In the genomic region with DNA sequence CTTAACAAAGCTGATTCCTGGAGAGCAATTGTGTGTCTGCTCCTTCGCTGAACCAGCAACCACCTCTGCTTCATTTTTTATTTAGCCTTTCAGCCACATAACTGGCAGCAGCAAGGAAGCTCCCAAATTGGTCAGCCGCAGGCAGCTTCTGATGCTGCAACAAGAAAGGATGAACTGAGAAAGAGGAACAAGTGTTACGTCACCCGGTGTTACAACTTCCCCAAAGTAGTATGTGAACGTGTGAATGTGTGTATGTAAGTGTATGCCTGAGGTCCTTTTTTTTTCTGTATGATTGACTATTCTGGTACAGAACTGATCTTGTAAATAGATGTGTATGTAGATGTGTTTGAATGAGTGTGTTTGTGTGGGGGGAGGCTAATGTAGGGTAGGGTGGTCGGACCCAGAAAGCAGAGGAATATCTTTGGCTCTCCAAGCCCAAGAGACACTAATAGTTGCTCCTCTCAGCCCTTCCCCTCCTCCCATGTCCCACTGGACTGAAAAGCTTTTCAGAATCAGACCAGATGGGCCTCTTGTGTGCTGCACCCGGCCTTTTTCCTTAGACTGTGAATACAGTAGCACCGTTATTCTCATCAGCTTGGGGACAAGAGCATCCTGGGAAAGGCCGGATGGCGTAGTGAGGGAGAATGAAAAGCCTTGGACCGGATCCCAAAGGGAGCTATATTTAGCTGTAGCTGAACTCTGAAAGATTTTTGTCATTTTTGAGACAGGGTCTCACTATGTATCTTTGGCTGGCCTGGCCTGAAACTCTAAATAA, we compare ENCODE assay signal across 8 mouse cellular contexts. TPM values are rescaled to one million over a fixed set of nuclear protein-coding genes. Genes with fewer than 3 reads are reported as not detected.
A peak's percentile ranks its signal among the peaks of the same experiment; 100 is the strongest.
DNase-seq lines count a peak whose midpoint lies in the region; ATAC-seq and TF ChIP-seq lines count a peak whose summit lies in the region.

No protein-coding gene starts in this region.

- peak; percentile 26 for DNase-seq in kidney, postnatal 0 days (ENCODE audit: low spot score)
- DNase-seq in kidney, adult 9 months: no peak
- DNase-seq in brain, embryonic 14.5 days (ENCODE audit: low read depth): peak; percentile 95
- DNase-seq in adrenal gland, adult 2 months: no peak
- no peak for DNase-seq in thymus, postnatal 4 days

- ATAC-seq in kidney, postnatal 0 days (replicated peaks; ENCODE audit: low FRiP score, low read depth): no peak
- ATAC-seq in forebrain, embryonic 16.5 days: peak; percentile 81
- ATAC-seq in intestine, embryonic 16.5 days: peak; percentile 58; the same call in 1 of the 2 replicates
- peak; percentile 69 for ATAC-seq in midbrain, embryonic 16.5 days

- 72% methylated on average over 11 of the region's 11 CpGs for WGBS in kidney, postnatal 0 days
- 20% methylated on average over 11 of the region's 11 CpGs for WGBS in forebrain, embryonic 16.5 days
- 69% methylated on average over 11 of the region's 11 CpGs for WGBS in intestine, embryonic 16.5 days
- 53% methylated on average over 11 of the region's 11 CpGs for WGBS in midbrain, embryonic 16.5 days

- no peak overlapping the region for H3K4me3 ChIP-seq in kidney, postnatal 0 days (replicated peaks; ENCODE audit: low read depth, low read length)
- no peak overlapping the region for H3K4me3 ChIP-seq in forebrain, embryonic 16.5 days (replicated peaks; ENCODE audit: low read length)
- H3K4me3 ChIP-seq in intestine, embryonic 16.5 days (ENCODE audit: low read length): no peak overlapping the region
- no peak overlapping the region for H3K4me3 ChIP-seq in midbrain, embryonic 16.5 days (ENCODE audit: low read depth, low read length)

- peaks cover 6% of the 10 kb centered on the region; the same call in 1 of the 2 replicates for H3K36me3 ChIP-seq in kidney, postnatal 0 days (ENCODE audit: insufficient read depth, low read length)
- 0 out of 2 replicates have a peak, but pooled peaks cover 3% of the 10 kb centered on the region for H3K36me3 ChIP-seq in forebrain, embryonic 16.5 days (ENCODE audit: control insufficient read depth, insufficient read depth)
- no peaks in the 10 kb centered on the region for H3K36me3 ChIP-seq in intestine, embryonic 16.5 days (ENCODE audit: control insufficient read depth, insufficient read depth, low read length)
- H3K36me3 ChIP-seq in midbrain, embryonic 16.5 days (ENCODE audit: control insufficient read depth, insufficient read depth, low read length): peaks cover 4% of the 10 kb centered on the region; the same call in 1 of the 2 replicates

- TF ChIP-seq POLR2A in brain, embryonic 14.5 days (IDR thresholded peaks at IDR 0.05; ENCODE audit: borderline replicate concordance, extremely low read depth, insufficient read depth, insufficient read length, poor library complexity, severe bottlenecking): no peak

- no peak overlapping the region for H3K9ac ChIP-seq in kidney, postnatal 0 days (ENCODE audit: low read depth, low read length)
- no peak overlapping the region for H3K9ac ChIP-seq in forebrain, embryonic 16.5 days (replicated peaks; ENCODE audit: low read depth, low read length)
- no peak overlapping the region for H3K9ac ChIP-seq in intestine, embryonic 16.5 days (ENCODE audit: low read depth, low read length)
- H3K9ac ChIP-seq in midbrain, embryonic 16.5 days (ENCODE audit: low read depth, low read length): no peak overlapping the region

- H3K9me3 ChIP-seq in kidney, postnatal 0 days (replicated peaks; ENCODE audit: low read length): no peaks in the 10 kb centered on the region
- H3K9me3 ChIP-seq in forebrain, embryonic 16.5 days (ENCODE audit: control insufficient read depth, low read length): no peaks in the 10 kb centered on the region; the same call in 1 of the 2 replicates
- no peaks in the 10 kb centered on the region for H3K9me3 ChIP-seq in intestine, embryonic 16.5 days (ENCODE audit: control insufficient read depth, low read length)
- no peaks in the 10 kb centered on the region for H3K9me3 ChIP-seq in midbrain, embryonic 16.5 days (replicated peaks; ENCODE audit: control insufficient read depth, low read length, poor library complexity, severe bottlenecking)

- H3K4me1 ChIP-seq in kidney, postnatal 0 days (replicated peaks; ENCODE audit: insufficient read depth, low read length): no peaks in the 10 kb centered on the region
- H3K4me1 ChIP-seq in forebrain, embryonic 16.5 days (replicated peaks; ENCODE audit: control insufficient read depth, insufficient read depth, low read length): peaks cover 20% of the 10 kb centered on the region
- H3K4me1 ChIP-seq in intestine, embryonic 16.5 days (ENCODE audit: control insufficient read depth, insufficient read depth, low read length): peaks cover 7% of the 10 kb centered on the region; the same call in 1 of the 2 replicates
- peaks cover 2% of the 10 kb centered on the region; the same call in 1 of the 2 replicates for H3K4me1 ChIP-seq in midbrain, embryonic 16.5 days (ENCODE audit: control insufficient read depth, insufficient read depth, low read length)

- no peak overlapping the region for H3K27ac ChIP-seq in kidney, postnatal 0 days
- H3K27ac ChIP-seq in forebrain, embryonic 16.5 days (ENCODE audit: low read length): peak overlapping the region; percentile 78
- H3K27ac ChIP-seq in intestine, embryonic 16.5 days (ENCODE audit: low read length): peak overlapping the region; percentile 62
- H3K27ac ChIP-seq in midbrain, embryonic 16.5 days (ENCODE audit: low read length): peak overlapping the region; percentile 67

- H3K4me2 ChIP-seq in kidney, postnatal 0 days (ENCODE audit: low read length): no peak overlapping the region
- no peak overlapping the region for H3K4me2 ChIP-seq in forebrain, embryonic 16.5 days (ENCODE audit: low read length)
- no peak overlapping the region for H3K4me2 ChIP-seq in intestine, embryonic 16.5 days (ENCODE audit: low read depth, low read length)
- H3K4me2 ChIP-seq in midbrain, embryonic 16.5 days (ENCODE audit: low read length): no peak overlapping the region

- no peak for TF ChIP-seq CTCF in kidney, postnatal 0 days (IDR thresholded peaks at IDR 0.05; ENCODE audit: low read depth)
- no peak for TF ChIP-seq CTCF in brain, embryonic 14.5 days (IDR thresholded peaks at IDR 0.05; ENCODE audit: borderline replicate concordance, extremely low read depth, insufficient read depth, insufficient read length)

- H3K27me3 ChIP-seq in kidney, postnatal 0 days (ENCODE audit: insufficient read depth, low read length): no peaks in the 10 kb centered on the region
- no peaks in the 10 kb centered on the region for H3K27me3 ChIP-seq in forebrain, embryonic 16.5 days (replicated peaks; ENCODE audit: control insufficient read depth, insufficient read depth, low read length)
- no peaks in the 10 kb centered on the region for H3K27me3 ChIP-seq in intestine, embryonic 16.5 days (replicated peaks; ENCODE audit: control insufficient read depth, insufficient read depth, low read length)
- H3K27me3 ChIP-seq in midbrain, embryonic 16.5 days (ENCODE audit: control insufficient read depth, insufficient read depth, low read depth, low read length): no peaks in the 10 kb centered on the region

RNA-seq across cellular contexts. Expression of a gene that starts 7.7 kb away (rescaled TPM):
- 32.3 and 35.0 TPM in 2 replicates for polyA plus RNA-seq in kidney, postnatal 0 days (2015; fragmentation: Nextera tagmentation; extraction: Ambion mirVana)
- polyA plus RNA-seq in brain, embryonic 14.5 days (2012; rRNA removed): 153 and 157 TPM in 2 replicates
- polyA plus RNA-seq in forebrain, embryonic 16.5 days (2015; fragmentation: Nextera tagmentation; extraction: Ambion mirVana): 42.2 and 47.7 TPM in 2 replicates
- 16.3 and 18.0 TPM in 2 replicates for polyA plus RNA-seq in intestine, embryonic 16.5 days (2015; fragmentation: Nextera tagmentation; extraction: Ambion mirVana)
- 38.5 and 40.2 TPM in 2 replicates for polyA plus RNA-seq in midbrain, embryonic 16.5 days (2015; fragmentation: Nextera tagmentation; extraction: Ambion mirVana)
- total RNA-seq in adrenal gland, adult 2 months (2021): 100 to 1,000 TPM; 147 to 174 TPM
- polyA plus RNA-seq in adrenal gland, adult 2 months (2012; rRNA removed): 103 and 118 TPM in 2 replicates

RNA-seq across cellular contexts. Expression of a gene that starts 18.7 kb away (rescaled TPM):
- 72.9 and 75.0 TPM in 2 replicates for polyA plus RNA-seq in kidney, postnatal 0 days (2015; fragmentation: Nextera tagmentation; extraction: Ambion mirVana)
- polyA plus RNA-seq in brain, embryonic 14.5 days (2012; rRNA removed): 47.2 and 52.4 TPM in 2 replicates
- polyA plus RNA-seq in forebrain, embryonic 16.5 days (2015; fragmentation: Nextera tagmentation; extraction: Ambion mirVana): 68.4 and 70.2 TPM in 2 replicates
- 88.6 and 98.5 TPM in 2 replicates for polyA plus RNA-seq in intestine, embryonic 16.5 days (2015; fragmentation: Nextera tagmentation; extraction: Ambion mirVana)
- 63.7 and 67.2 TPM in 2 replicates for polyA plus RNA-seq in midbrain, embryonic 16.5 days (2015; fragmentation: Nextera tagmentation; extraction: Ambion mirVana)
- total RNA-seq in adrenal gland, adult 2 months (2021): 10 to 100 TPM; 50.4 to 51.5 TPM
- polyA plus RNA-seq in adrenal gland, adult 2 months (2012; rRNA removed): 12.2 and 15.1 TPM in 2 replicates

RNA-seq across cellular contexts. Expression of a gene that starts 50.1 kb away (rescaled TPM):
- polyA plus RNA-seq in kidney, postnatal 0 days (2015; fragmentation: Nextera tagmentation; extraction: Ambion mirVana): 27.5 and 30.6 TPM in 2 replicates
- polyA plus RNA-seq in brain, embryonic 14.5 days (2012; rRNA removed): 44.5 and 54.3 TPM in 2 replicates
- polyA plus RNA-seq in forebrain, embryonic 16.5 days (2015; fragmentation: Nextera tagmentation; extraction: Ambion mirVana): 57.6 and 67.1 TPM in 2 replicates
- polyA plus RNA-seq in intestine, embryonic 16.5 days (2015; fragmentation: Nextera tagmentation; extraction: Ambion mirVana): 38.9 and 39.1 TPM in 2 replicates
- 48.6 and 50.6 TPM in 2 replicates for polyA plus RNA-seq in midbrain, embryonic 16.5 days (2015; fragmentation: Nextera tagmentation; extraction: Ambion mirVana)
- total RNA-seq in adrenal gland, adult 2 months (2021): 10 to 100 TPM; 79.8 to 84.7 TPM
- 27.6 and 34.9 TPM in 2 replicates for polyA plus RNA-seq in adrenal gland, adult 2 months (2012; rRNA removed)

Comparison
In these comparisons a context has a peak if more than half of its experiments do, and no peak if none do; other contexts are left out.
1. DNase-seq: peak in kidney, postnatal 0 days (single experiment) and brain, embryonic 14.5 days (single experiment); none in kidney, adult 9 months (single experiment), adrenal gland, adult 2 months (single experiment) and thymus, postnatal 4 days (single experiment).